Mouse (Mus musculus): Measurements from ENCODE around the gene Trpc4.

The Trpc4 gene

GRCm38 (mm10) chr3:54155639-54156315 is at the start of gene Trpc4:
Trpc4 (plus strand) TSS chr3:54156035.
- DNase-seq, result peak in 1 of 2 experiments; percentile 32

- DNase-seq, result no peak
Measured at GRCm38 (mm10) chr3:54111489-54111888, 44.3 kb upstream of the Trpc4 start.

- DNase-seq, result no peak
Measured at GRCm38 (mm10) chr3:54135376-54135775, 20.5 kb upstream of the Trpc4 start.

- DNase-seq, result no peak
Measured at GRCm38 (mm10) chr3:54141376-54141775, 14.5 kb upstream of the Trpc4 start.

- DNase-seq, result peak; percentile 71 to 77
Measured at GRCm38 (mm10) chr3:54154844-54155638, 794 bp upstream of the Trpc4 start.

GRCm38 (mm10) chr3:54156316-54157000 is 623 bp downstream of the Trpc4 start:
- DNase-seq, result peak; percentile 14 to 17

GRCm38 (mm10) chr3:54170701-54171100 is 14.9 kb downstream of the Trpc4 start:
- DNase-seq, result no peak

- peak; percentile 2 to 8 for DNase-seq
Measured at GRCm38 (mm10) chr3:54177296-54177695, 21.5 kb downstream of the Trpc4 start.

- no peak for DNase-seq
Measured at GRCm38 (mm10) chr3:54190932-54191668, 35.3 kb downstream of the Trpc4 start.

GRCm38 (mm10) chr3:54201231-54201630 is 45.4 kb downstream of the Trpc4 start:
- no peak for DNase-seq

GRCm38 (mm10) chr3:54204386-54204785 is 48.6 kb downstream of the Trpc4 start:
- no peak for DNase-seq

- DNase-seq, result no peak
Measured at GRCm38 (mm10) chr3:54210112-54210511, 54.3 kb downstream of the Trpc4 start.

- no peak for DNase-seq
Measured at GRCm38 (mm10) chr3:54211441-54211840, 55.6 kb downstream of the Trpc4 start.

GRCm38 (mm10) chr3:54222549-54222948 is 66.7 kb downstream of the Trpc4 start:
- no peak for DNase-seq

GRCm38 (mm10) chr3:54228463-54228862 is 72.6 kb downstream of the Trpc4 start:
- no peak for DNase-seq

- DNase-seq, result peak; percentile 12 to 22
Measured at GRCm38 (mm10) chr3:54238891-54239290, 83.1 kb downstream of the Trpc4 start.

- no peak for DNase-seq
Measured at GRCm38 (mm10) chr3:54239426-54239825, 83.6 kb downstream of the Trpc4 start.

GRCm38 (mm10) chr3:54243136-54243535 is 87.3 kb downstream of the Trpc4 start:
- peak; percentile 4 to 6 for DNase-seq

GRCm38 (mm10) chr3:54244729-54245465 is 89.1 kb downstream of the Trpc4 start:
- no peak for DNase-seq

GRCm38 (mm10) chr3:54246416-54246815 is 90.6 kb downstream of the Trpc4 start:
- no peak for DNase-seq

GRCm38 (mm10) chr3:54249311-54249710 is 93.5 kb downstream of the Trpc4 start:
- DNase-seq, result peak; percentile 66 to 67

GRCm38 (mm10) chr3:54266943-54267342 is 111.1 kb downstream of the Trpc4 start:
- no peak for DNase-seq

Measured in cerebellum, postnatal 14 days (tissue).